Mouse (Mus musculus) ES-Bruce4 (cell line): ENCODE results near the gene 4930524J08Rik. TPM values are rescaled to one million over a fixed set of nuclear protein-coding genes. Genes with fewer than 3 reads are reported as not detected.

ENCODE experiments used
- H3K27ac ChIP-seq: 2 replicates; pipeline ENCODE4 v1.5.1; 2012; ENCODE audit warnings: low read length, inconsistent platforms; ENCODE audit not compliant: insufficient read depth
- H3K27me3 ChIP-seq: 2 replicates; pipeline ENCODE4 v1.6.1; 2012; ENCODE audit warnings: mild to moderate bottlenecking, low read length, inconsistent platforms; ENCODE audit not compliant: control insufficient read depth, poor library complexity, insufficient read depth, severe bottlenecking
- H3K36me3 ChIP-seq: 2 replicates; pipeline ENCODE4 v1.6.1; 2012; ENCODE audit warnings: inconsistent platforms, mild to moderate bottlenecking, low read length, moderate library complexity; ENCODE audit not compliant: control insufficient read depth, poor library complexity, insufficient read depth, severe bottlenecking
- H3K4me1 ChIP-seq: one replicate; pipeline ENCODE4 v1.8.1; 2011; ENCODE audit warnings: low read length; ENCODE audit not compliant: control insufficient read depth, insufficient read depth
- H3K4me3 ChIP-seq: 2 replicates; pipeline ENCODE4 v1.5.1; 2011; ENCODE audit warnings: low read depth, mild to moderate bottlenecking, low read length
- H3K9ac ChIP-seq: 2 replicates; pipeline ENCODE4 v1.6.1; 2012; ENCODE audit warnings: low read depth, mild to moderate bottlenecking, inconsistent platforms; ENCODE audit not compliant: poor library complexity, severe bottlenecking
- H3K9me3 ChIP-seq: replicated peaks from 2 replicates; pipeline ENCODE4 v1.6.1; 2012; ENCODE audit warnings: mild to moderate bottlenecking, low read length, inconsistent platforms; ENCODE audit not compliant: control insufficient read depth, poor library complexity, insufficient read depth, severe bottlenecking
- CTCF ChIP-seq: IDR thresholded peaks from one replicate; pipeline ENCODE4 v1.8.1; 2011; ENCODE audit warnings: low read depth, low read length
- EP300 ChIP-seq: IDR thresholded peaks from 2 replicates; pipeline ENCODE4 v1.6.1; 2011; ENCODE audit warnings: low read depth, low read length; ENCODE audit not compliant: insufficient read depth
- POLR2A ChIP-seq: IDR thresholded peaks from one replicate; pipeline ENCODE4 v1.8.1; 2011; ENCODE audit warnings: low read length; ENCODE audit not compliant: insufficient read depth
- polyA plus RNA-seq: library from polyadenylated mRNA; stranded (reverse); fragments of >200 nt; gene quantifications from 2 replicates; pipeline ENCODE4 v1.2.4, GENCODE M21; 2011; ENCODE audit warnings: low read depth; ENCODE audit not compliant: missing spikeins, insufficient read depth, insufficient read length

Gene 4930524J08Rik
- polyA plus RNA-seq, 1 experiment: not detected

DNA sequence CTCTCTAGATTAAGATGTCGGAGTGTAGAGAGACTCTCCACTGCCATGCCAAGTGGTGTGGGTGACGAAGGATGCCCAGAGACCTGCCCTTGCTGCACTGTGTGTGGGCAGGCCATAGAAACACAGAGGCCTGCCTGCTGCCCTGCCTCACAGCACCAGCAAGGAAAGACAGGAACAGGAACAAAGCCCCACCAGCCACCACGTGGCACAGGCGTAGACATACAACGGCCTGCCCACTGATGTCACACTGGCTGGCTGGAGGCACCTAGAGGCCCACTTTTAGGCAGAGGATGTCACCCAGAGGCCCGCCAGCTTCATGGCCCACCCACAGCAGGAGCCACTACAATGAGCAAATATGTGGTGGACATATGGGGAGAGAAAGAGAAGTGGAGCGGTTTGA lies 21.2 kb downstream of the 4930524J08Rik start:
- Histone ChIP-seq H3K9me3 (no peaks in the 10 kb centered on the region), H3K4me3 (peak overlapping the region; percentile 8; the same call in 1 of the 2 replicates), H3K36me3 (no peaks in the 10 kb centered on the region), H3K27ac (no peak overlapping the region), H3K27me3 (no peaks in the 10 kb centered on the region), H3K4me1 (no peaks in the 10 kb centered on the region), H3K9ac (no peak overlapping the region)
- TF ChIP-seq POLR2A (no peak), CTCF (no peak), EP300 (no peak)

DNA sequence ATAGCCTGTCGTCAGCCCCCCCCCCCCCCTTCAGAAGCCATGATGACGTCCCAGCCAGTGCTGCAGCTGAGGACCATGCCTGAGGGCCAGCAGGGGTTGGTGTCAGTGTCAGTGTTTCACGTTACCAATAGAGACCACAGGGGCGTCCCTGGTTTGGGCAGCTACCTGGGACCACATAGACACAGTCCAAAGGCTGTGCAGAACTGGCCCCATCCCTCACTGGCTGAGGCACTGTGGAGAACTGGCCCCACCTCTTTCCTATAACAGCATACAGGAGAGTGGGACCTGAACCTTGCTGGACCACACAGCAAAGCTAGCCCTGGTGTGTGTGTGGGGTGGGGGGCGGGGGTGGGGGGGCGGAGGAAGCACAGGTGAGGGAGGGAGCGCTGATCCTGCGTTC lies 21.6 kb downstream of the 4930524J08Rik start:
- Histone ChIP-seq H3K9ac (no peak overlapping the region), H3K27me3 (no peaks in the 10 kb centered on the region), H3K4me1 (no peaks in the 10 kb centered on the region), H3K4me3 (no peak overlapping the region), H3K9me3 (no peaks in the 10 kb centered on the region), H3K36me3 (no peaks in the 10 kb centered on the region), H3K27ac (no peak overlapping the region)
- TF ChIP-seq POLR2A (no peak), EP300 (no peak), CTCF (no peak)

DNA sequence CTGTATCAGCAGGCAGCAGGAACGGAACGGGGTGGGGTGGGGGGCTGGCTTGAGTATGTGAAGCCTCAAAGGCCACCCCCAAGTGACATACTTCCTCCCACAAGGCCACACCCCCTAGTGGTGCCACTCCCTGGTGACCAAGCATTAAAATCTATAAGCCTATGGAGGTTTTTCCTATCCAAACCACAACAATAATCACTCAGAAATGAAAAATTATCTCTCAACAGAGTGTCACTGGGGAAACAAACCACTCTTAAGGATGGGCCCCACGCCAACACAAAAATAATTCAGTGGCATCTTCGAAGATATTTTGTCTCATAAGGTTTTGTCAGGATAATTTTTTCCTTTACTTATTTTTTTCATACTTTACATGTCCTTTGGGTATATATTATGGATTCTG lies 25.0 kb downstream of the 4930524J08Rik start:
- Histone ChIP-seq H3K27ac (no peak overlapping the region), H3K27me3 (no peaks in the 10 kb centered on the region), H3K4me3 (no peak overlapping the region), H3K9ac (no peak overlapping the region), H3K9me3 (no peaks in the 10 kb centered on the region), H3K4me1 (no peaks in the 10 kb centered on the region), H3K36me3 (no peaks in the 10 kb centered on the region)
- no peak for TF ChIP-seq EP300
- TF ChIP-seq CTCF: no peak
- no peak for TF ChIP-seq POLR2A

DNA sequence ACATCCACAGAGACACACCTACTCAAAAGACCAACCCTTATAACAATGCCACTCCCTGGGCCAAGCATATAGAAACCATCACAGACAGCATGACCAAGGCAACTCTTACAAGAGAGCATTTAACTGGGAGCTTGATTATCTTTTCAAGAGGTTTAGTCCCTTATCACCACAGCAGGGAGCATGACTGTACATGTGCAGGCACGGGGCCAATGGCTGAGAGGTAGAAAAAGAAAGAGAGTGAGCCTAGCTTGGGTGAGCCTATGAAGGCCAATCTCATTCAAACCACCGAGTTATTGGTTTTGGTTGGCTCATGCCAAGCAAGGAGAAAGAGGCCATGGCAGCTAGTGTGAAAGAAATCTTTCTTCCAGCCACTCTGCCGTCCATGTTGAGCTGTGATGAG lies 26.6 kb downstream of the 4930524J08Rik start:
- H3K27ac ChIP-seq: no peak overlapping the region
- H3K4me3 ChIP-seq: no peak overlapping the region
- H3K36me3 ChIP-seq: no peaks in the 10 kb centered on the region
- H3K4me1 ChIP-seq: no peaks in the 10 kb centered on the region
- H3K9ac ChIP-seq: no peak overlapping the region
- H3K9me3 ChIP-seq: no peaks in the 10 kb centered on the region
- no peaks in the 10 kb centered on the region for H3K27me3 ChIP-seq
- no peak for TF ChIP-seq POLR2A
- TF ChIP-seq CTCF: no peak
- no peak for TF ChIP-seq EP300

DNA sequence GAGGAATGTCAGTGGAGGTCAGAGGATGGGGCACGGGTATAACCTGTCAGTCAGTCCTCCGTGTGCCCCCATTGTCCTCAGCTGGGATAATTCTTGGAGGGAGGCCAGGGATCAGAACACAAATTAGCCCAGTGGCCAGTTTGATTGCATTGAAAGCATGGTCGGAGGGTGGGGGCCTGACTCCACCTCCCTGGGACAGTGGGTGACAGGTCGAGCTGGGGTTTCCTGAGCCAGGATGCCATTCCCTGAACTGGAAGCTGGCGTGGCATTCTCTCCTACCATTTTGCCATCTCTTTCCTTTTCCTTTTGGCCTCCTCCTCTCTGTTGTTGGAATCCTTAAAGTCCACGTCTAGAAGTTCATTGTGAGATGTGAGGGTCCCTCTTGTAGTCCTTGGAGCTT lies 27.0 kb downstream of the 4930524J08Rik start:
- Histone ChIP-seq H3K9ac (no peak overlapping the region), H3K4me1 (no peaks in the 10 kb centered on the region), H3K9me3 (no peaks in the 10 kb centered on the region), H3K27ac (no peak overlapping the region), H3K4me3 (no peak overlapping the region), H3K36me3 (no peaks in the 10 kb centered on the region), H3K27me3 (no peaks in the 10 kb centered on the region)
- TF ChIP-seq CTCF (no peak), EP300 (no peak), POLR2A (no peak)

DNA sequence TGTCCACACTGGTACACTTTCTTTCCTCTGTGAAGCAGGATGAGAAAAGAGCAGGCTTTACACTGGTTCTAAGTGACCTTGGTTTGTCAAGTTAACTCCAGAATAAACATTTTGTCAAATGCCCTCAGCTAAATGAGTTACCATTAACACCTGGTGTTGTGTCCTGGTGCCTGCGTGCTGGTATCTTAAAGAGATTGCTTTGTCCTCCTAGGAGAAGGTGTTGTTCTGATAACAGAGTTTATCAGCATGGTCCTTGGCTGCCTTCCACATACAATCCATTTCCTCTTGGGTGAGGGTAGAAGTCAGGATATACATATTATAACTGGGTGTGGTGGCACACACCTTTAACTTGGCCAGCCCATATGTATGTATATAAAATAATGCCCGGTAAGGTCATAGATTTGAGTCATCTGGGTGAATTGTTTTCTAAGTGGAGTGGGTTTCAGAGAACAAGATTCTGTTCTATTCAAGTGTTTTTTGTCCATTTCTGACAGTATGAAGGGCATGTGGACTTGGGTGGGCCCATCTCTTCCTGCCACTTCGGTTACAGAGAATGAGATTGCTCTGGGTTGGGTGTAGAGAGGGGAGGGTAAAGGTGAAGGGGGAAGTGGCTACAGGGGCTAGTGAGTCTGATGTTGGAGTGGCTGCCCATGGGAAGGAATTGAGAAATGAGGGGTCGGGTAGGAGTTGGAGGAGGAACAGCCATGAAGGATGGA lies 27.6 kb downstream of the 4930524J08Rik start:
- H3K9me3 ChIP-seq: no peaks in the 10 kb centered on the region
- no peaks in the 10 kb centered on the region for H3K36me3 ChIP-seq
- no peaks in the 10 kb centered on the region for H3K27me3 ChIP-seq
- no peak overlapping the region for H3K9ac ChIP-seq
- H3K27ac ChIP-seq: no peak overlapping the region
- TF ChIP-seq EP300 (no peak), POLR2A (no peak), CTCF (no peak)
- H3K4me1 ChIP-seq: no peaks in the 10 kb centered on the region
- no peak overlapping the region for H3K4me3 ChIP-seq
